Mouse (Mus musculus) cerebellum, postnatal 25 days (tissue): ENCODE measurements around the gene Acox3.
A peak's percentile ranks its signal among the peaks of the same experiment; 100 is the strongest.

Source experiments
- DNase-seq, 2 experiments: peaks; one replicate each; pipeline ENCODE4 v3.0.0; 2021; ENCODE audit warnings: mixed read lengths in 2 of 2

Acox3 gene

DNA sequence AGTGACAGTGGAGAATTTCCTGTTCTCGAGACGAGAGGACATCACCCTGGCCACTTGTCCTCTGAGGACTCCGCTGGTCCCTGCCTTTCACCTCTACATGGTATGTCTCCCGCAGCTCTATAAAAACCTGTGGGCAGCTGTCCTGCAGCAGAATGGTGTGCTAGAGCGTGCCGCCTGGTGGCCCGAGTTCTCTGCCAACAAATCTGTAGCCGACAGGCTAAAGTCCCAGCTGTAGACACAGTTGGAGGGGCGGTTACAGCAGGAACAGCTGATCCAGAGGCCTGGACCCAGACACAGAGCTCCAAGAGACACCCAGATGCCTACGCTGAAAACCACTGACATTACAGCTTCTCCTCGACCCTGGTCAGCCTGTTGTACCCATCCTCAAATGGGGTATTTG is 29.1 kb downstream of the Acox3 start:
- DNase-seq: no peak

DNA sequence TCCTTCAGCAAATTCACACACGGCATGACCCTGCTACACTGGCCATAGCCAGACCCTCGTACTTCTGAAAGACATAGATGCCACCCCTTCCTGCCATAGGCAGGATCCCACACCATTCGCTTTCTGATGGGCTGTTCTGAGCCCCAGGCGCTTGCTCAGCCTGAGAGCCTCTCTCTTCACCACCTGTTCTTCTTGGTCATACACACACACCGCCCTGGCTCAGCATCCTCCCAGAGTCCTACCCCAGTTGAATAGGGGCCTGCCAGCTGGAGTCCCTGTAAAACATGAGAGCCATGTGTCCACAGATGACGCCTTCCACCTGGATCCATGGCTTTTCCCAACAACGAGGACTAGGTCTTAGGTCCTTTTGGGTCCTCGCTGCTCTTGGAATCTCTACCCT is 29.9 kb downstream of the Acox3 start:
- no peak for DNase-seq

DNA sequence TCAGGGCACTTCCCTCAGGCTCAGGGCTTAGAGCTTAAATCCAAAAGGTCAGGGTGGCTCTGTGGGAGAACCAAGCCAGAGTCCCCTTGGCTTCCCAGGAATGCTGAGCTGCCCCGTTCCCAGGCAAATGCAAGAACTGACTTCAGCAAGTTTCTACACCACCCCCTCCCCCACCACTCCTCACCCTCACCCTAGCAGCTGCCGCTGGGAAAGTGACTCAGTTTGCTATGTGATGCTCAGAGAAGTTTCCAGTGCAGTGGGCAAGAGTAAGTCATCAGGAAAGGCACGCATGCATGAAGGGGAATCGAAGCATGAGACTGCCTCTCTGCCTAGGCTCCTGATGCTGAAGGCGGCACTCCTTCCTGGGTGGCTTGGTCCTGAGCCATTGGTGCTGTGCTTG is 34.1 kb downstream of the Acox3 start:
- DNase-seq: no peak

DNA sequence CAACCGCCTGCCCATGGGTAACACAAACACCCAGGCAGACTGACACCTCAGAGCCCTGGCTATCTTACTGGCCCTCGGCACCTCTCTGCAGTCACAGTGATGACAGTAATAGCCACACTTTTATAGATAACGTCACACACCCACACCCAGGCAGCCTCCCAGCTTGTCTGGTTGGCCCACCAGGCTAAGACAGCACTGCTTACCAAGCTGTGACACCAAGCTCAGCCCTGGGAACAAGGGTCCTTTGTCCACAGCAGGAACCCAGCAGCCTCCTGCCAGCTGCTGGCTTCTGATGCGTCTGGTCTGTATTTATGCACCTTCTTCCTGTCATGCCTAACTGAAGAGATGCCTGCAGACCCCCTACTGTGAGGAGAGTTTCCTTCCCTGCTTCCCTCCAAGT is 38.3 kb downstream of the Acox3 start:
- DNase-seq: no peak

DNA sequence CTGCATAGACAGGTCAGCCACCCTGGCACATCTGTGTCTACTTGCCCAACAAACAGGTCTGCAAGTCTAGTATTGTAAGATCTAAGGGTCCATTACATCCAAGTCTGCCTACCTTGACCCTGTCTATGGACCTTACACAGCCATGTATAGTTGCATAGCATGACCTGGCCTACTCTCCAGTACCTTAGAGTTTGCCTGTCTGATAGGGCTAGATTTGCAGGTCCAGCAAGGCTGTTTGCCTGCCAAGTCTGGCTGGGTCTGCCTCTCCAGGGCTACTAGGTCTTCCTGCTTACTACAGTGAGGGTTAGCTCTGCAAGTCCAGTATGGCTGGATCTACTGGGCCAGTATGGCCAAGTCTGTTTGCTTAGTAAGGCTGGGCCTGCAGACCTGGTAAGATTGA is 41.0 kb downstream of the Acox3 start:
- no peak for DNase-seq

DNA sequence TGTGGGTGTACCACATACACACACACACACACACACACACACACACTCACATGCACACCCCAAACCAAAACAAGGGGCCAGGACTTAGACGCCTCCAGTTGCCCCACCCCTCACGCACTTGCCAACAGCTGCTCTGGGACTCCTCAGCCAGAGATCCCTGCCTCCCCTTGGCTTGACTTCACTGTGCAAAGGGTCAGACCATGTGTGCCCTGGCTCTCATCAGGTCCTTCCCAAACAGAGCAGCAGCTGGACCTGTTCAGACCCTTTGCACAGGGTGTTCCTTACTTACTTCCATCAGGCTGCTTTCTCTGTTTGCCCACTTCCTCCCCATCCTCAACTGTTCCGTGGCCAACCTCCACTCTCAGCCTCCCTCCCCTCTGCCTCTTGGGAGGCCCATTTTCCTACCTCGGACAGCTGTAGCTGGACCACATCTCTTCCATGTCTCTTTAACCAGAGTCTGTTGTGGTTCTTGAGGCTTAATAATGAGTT is 42.0 kb downstream of the Acox3 start:
- no peak for DNase-seq

DNA sequence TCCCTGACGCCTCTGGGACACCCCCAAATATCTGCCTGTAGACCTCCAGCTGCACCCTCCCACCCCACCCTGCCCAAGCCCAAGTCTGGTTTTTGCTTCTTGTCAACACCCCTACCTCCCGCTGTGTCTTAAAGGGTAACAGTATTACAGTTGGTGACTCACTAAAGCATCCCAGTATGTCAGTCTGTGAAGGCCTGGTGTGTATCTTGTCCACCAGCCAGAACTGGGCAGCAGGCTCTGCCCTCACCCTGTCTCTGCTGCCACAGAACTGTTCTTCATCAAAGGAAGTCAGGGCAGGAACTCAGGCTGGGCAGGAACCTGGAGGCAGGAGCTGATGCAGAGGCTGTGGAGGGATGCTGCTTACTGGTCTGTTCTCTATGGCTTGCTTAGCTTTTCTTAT is 43.6 kb downstream of the Acox3 start:
- no peak for DNase-seq

DNA sequence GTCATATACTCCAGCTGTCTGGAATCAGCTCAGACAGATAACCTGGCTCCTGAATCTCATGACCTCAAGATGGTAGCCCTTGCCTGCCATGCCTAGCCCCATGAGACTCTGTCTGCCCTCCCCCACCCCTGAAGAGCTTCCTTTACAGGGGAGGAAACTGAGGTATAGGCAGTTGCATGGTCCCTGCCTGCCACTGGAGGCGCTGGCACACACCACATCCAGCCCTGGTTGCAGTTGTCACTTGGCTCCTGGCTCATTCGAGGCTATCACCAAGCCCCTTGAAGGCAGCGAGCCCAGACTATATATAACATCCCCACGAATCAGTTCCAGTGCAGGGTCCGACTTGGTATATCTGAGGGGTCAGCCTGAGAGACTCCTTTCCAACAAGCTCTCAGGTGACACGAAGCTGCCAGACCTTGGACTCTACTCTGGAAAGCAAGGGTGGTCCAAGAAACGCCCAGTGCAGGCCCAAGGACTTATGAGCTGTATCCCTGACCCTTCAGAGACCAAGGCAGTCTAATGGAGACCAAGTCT is 44.5 kb downstream of the Acox3 start:
- DNase-seq: no peak

DNA sequence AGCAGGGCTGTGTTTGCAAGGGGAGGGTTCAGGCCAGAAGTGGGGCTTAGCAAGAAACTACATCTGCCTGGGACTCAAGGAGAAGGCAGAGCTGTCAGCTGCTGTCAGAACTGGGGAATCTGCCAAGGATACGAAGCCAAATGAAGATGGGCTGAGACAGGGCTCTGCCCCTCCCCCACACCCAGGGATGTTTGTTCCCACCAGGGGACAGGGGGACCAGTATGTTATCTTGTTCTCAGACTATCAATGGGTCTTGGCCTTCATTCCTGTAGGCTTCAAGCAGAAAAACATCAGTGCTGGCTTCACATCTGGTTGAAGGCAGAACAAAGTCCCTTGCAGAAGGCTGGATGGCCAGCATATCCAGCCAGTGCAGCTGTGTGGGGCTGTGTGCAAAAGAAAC is 45.8 kb downstream of the Acox3 start:
- DNase-seq: peak in 1 of 2 experiments; percentile 30

DNA sequence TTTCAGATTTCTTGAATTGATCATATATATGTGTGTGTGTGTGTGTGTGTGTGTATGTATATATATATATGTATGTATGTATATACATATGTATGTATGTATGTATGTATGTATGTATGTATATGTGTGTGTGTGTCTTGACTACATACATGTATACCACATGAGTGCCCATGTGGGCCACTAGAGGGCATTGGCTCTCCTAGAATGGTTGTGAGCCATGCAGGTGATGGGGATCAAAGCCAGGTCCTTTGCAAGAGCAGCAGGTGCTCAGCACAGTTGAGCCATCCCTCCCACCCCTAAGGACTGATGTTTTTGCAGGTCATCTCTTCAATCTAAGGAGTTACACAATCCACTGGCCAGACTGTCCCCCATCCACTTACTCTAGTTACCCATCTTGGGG is 46.5 kb downstream of the Acox3 start:
- no peak for DNase-seq

DNA sequence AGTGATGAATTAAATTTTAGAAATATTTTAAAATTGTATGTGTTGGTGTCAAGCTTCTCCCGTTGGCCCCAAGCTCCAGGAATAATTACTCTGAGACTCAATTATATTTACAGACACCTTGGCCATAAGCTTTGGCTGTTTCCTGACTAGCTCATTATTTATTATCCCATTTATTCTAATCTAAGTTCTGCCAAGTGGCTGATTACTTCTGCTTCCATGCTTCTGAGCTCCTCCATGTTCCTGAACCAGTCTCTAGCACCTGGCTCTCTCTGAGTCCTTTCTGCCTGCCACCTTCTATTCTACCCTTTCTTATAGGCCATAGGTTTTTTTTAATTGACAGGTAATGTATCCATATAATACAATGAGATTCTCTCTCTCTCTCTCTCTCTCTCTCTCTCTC is 47.9 kb downstream of the Acox3 start:
- DNase-seq: no peak

DNA sequence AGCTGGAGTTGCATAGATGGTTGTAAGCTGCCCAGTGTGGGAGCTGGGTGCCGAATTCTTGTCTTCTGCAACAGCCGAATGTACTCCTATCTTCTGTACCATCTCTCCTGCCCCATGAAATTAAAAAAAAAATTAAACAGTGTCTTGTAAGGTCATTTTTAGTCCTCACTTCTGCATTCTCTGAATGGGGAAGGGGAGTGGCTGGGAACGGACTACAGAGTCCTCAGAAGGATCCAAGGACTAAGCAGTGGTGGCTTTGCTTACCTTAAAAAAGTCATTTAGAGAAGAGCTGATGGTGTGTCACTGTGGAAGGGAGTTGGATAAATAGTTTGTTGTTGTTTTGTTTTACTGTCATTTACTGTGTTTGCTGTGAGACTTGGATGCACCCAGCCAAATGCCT is 48.4 kb downstream of the Acox3 start:
- DNase-seq: no peak

DNA sequence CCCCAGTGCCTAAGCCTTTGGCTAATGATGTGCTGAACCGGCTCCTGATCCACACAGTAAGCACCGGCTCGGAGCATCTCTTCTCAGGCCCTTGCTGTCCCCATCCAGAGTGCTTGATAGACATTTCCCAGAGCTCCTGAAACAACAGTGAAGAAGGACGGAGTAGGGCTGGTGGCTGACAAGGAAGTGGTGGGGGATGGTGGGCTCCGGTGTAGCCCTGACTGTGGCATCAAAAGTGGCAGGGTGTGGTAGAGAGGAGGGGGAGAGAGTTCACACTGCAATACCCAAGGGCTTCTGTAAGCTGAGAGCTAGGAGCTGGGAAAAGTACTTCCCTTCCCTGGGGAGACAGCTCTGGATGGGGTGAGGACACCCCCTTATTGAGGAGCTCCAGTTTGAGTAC is 48.9 kb downstream of the Acox3 start:
- no peak for DNase-seq

DNA sequence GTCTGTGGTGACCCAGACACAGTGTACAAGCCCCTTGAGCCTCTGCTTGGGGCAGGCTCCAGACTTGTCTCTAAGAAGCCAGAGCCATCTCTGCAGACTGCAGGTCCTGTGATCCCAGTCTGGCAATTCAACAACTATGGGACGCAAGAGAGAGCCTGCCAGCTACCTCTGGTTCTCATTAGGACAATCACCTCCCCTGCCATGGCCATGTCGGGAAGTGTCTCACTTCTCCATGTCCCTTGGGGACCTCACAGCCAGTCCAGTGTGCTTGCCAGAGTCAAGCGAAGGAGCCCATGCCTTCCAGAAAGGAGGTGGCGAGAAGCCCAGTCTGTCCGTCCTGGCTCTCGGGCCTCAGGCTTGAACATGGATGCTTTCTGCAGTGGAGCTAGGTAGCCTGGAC is 50.0 kb downstream of the Acox3 start:
- no peak for DNase-seq

DNA sequence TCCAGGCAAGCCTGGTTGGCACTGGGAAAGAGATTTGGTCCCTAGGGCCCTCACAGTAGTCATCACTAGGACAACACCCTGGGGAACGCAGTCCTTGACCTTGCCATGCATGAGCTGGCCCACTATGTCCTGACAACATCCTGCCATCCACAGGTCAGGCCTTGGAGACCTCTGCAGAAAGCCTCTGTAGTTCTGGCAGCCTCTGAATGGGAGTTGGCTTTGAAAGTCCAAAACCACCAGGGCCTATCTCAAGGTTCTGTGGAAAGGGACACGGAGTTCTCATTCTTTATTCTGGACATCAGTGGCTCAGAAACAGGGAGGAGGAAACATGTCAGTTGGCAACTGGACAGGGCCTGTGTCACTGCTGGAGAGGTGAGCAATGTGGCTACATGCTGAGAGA is 53.2 kb downstream of the Acox3 start:
- no peak for DNase-seq

DNA sequence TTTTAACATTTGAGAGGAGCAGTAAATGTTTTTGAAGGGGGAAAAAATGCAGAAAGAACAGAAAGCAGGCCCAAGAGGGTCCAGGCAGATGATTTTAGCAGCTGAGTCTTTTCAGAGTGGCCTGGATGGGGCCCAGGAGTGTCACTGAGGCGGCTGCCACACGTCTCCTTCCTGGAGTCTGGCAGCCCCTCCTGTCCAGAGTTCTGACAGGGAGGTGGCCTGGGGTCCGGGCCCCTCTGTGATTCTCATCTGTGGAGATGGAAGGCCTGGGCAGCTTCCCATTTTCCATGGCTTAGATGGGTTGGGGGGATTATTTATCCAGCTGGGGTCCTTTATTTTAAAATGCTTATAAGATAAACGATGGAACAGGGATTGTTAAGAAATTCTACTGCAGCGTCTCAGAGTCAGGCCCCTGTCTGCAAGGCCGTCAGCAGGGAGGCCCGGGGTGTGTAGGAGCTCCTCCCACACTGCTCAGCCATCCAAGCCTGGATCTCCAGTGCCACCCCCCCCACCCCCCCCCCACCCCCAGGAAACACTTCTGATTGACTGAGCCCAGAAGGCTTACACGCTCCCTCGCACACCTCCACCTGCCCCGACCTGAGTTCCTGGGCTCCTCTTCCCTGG is 59.2 kb downstream of the Acox3 start:
- DNase-seq: no peak

DNA sequence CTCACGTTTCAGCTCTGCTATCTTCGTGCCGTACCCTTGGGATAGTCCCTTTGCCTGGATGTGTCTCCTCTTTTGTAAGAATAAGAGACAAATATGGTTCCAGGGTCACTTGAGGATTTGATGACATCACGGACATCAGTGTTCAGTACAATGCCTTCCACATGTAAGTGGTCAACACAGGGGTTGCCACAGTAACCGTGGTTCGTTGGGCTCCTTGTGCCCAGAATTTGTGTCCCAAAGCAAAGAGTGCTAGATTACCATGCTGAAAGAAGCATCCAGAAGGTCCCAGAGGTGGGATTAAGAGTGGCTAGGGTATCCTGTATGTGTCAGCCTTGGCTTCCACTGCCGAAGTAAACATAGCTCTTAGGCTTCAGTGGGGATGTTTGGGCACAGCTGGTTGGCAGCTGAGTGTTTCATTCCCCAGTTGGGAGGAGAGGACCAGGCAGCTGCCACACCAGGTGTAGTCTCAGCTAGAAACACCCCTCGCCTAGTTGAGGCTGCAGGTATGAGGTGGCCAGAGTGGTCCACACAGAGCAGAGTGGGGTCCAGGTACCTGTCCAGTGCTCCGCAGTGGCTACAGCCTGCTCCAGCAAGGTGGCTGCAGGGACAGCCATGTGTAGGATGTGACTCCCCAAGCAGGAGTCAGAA is 60.7 kb downstream of the Acox3 start:
- DNase-seq: no peak

DNA sequence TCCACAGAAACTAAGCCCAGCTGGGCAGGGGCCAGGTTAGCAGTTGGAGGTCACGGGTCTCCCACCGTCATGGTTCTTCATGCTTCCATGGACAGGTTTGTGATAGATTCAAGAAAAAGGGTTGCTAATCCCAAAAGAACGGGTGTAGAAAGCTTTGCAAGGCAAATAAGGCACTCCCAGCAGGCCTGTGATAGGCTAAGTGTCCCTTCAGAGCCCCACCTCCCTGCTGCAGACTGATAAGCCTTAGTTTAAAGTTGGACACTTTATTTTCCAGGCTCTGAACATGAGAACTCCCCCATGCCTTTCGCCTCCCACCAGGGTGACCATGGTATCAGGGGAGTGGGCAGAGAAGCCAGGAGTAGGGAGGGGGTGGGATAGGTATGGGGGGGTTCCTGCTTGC is 61.2 kb downstream of the Acox3 start:
- DNase-seq: no peak

DNA sequence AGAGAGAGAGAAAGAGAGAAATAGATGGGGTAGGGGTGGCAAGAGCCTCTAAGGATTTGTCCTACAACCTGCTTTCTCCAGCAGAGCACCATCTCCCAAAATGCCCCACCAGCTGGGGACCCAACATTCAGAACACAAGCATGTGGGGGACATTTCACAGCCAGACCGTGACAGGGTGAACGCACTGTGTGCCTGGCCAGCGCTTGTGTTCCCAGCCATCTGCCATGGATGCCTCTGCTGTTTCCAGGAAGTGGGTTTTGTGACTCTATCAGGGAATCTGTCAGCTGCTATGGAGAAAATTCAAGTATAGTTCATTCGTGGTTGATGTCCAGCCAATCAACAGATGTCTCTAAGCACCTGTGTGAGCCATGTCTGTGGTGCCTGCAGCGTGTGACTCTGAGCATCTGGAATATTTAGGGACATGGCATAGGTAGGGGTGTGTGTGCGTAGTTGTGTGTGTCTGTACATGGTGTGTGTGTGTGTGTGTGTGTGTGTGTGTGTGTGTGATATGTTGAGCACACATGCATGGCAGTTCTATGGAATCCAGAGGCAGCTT is 63.2 kb downstream of the Acox3 start:
- DNase-seq: no peak

DNA sequence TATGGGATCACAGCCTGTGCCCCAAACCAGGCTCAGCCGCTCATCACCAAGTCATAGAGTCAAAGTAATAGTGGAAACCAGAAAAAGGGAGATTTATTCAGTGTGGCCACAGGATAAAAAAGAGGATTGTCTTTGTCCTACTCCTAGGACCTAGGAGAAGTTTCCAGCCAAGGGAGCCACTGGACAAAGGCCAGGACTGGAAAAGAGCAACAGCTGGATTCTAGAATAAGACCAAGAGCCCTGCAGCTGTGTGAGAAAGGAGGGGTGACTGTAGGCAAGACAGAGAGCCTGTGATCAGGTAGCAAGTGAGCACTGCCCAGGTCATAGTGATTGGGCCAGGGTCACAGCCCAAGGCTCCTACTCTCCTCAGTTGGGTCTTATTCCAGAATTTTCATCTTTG is 64.1 kb downstream of the Acox3 start:
- DNase-seq: no peak

DNA sequence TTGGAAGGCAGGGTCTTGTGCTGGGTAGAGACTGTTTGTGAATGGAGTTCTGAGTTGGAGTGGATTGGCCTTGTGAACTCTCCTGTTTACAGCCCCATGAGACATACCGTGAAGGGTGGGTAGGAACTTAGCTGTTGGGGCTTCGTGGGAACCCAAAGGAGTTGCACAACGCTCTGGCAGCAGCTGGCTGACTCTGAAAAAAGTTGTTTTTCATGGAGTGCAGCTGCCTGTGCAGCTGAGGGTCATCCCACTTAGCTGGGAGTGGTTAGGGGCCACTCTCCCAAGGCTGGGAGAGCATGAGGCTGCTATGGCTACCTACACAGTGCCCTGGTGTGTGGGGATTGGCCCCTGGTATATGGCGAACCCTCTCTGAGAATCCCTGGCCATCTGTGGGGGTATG is 64.7 kb downstream of the Acox3 start:
- no peak for DNase-seq

DNA sequence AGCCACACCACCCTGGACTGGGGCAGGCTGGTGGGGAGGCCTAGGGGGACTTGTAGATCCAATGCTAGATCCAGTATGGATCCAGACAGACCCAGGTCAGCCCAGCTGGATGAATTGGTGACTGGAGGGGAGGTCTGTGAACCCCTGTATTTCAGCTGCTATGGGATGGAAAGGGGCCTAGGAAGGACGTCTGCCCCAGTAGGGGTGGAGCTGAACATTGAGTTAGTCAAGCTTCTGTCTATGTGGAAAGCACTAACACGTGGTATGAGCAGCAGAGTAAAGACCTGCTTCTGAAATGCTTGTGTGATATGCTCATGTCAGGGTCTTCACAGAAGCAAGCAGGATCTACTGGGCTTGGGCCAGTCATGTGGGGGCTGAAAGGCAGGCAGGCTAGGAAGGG is 65.4 kb downstream of the Acox3 start:
- no peak for DNase-seq

DNA sequence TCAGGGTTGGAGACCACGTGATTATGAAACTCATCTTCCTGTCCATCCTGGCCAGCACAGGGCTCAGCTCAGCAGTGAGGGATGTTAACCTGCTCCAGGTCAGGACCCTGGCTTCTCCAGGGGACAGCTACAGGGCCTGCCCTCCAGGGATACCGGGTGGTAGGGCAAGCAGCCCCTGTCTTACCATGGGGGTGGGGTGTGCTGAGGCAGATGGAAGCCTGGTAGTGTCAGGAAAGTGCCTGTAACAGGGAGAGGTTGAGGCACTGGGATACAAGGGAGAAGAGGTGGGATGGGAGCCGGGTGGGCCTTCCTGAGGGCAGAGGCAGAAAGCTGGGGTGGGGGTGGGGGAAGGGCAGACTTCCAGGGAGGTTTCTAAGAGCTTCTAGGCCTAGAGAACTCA is 69.5 kb downstream of the Acox3 start:
- DNase-seq: no peak

DNA sequence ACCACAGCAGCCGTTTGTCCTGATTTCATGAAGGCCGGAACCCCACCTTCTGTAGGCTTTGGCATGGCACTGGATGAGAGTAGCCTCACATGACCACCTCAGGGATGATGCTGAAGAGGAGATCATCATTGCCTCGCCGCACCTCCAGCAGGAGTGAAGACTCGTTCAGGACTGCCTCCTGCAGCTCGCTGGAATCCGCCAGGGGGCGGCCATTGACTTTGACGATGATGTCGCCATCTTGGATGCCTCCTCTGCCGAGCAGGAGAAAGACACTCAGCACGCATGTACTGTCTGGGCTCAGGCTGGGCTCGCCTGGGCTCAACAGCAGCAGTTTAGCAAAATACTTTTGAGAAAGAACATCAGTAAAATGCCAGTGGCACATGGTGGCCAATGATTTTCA is 70.0 kb downstream of the Acox3 start:
- no peak for DNase-seq
